Mouse (Mus musculus): ENCODE data around the gene Rprd1b. TPM values are rescaled to one million over a fixed set of nuclear protein-coding genes. Genes with fewer than 3 reads are reported as not detected.

Rprd1b gene
- polyA plus RNA-seq, 1 experiment, result 13.6 TPM

GRCm38 (mm10) chr2:158170394-158170793 lies 142.1 kb downstream of the Rprd1b start:
- Histone ChIP-seq H3K27me3 (ENCODE audit: control insufficient read depth, insufficient read depth, low read length) (no peaks in the 10 kb centered on the region), H3K36me3 (ENCODE audit: control insufficient read depth, insufficient read depth, low read length) (no peaks in the 10 kb centered on the region), H3K4me3 (ENCODE audit: extremely low read depth, insufficient read depth, insufficient read length) (no peak overlapping the region), H3K4me1 (ENCODE audit: control insufficient read depth, insufficient read depth, insufficient read length) (peaks cover 37% of the 10 kb centered on the region), H3K27ac (ENCODE audit: insufficient read depth, low read length) (no peak overlapping the region)
- TF ChIP-seq CTCF (IDR thresholded peaks at IDR 0.05; ENCODE audit: extremely low read depth, insufficient read depth, insufficient read length, insufficient replicate concordance) (no peak), POLR2A (IDR thresholded peaks at IDR 0.05; ENCODE audit: low read depth, low read length) (no peak)
- no peak for DNase-seq (ENCODE audit: low read depth in 1 of 2, low spot score in 2 of 2)
- WGBS, result 82% methylated on average over 2 of the region's 2 CpGs

GRCm38 (mm10) chr2:158174438-158174837 lies 146.1 kb downstream of the Rprd1b start:
- peak overlapping the region; percentile 69 for H3K27ac ChIP-seq (ENCODE audit: insufficient read depth, low read length)
- DNase-seq (ENCODE audit: low read depth in 1 of 2, low spot score in 2 of 2), result peak in 1 of 2 experiments; percentile 38
- 21% methylated on average over 5 of the region's 5 CpGs for WGBS

GRCm38 (mm10) chr2:158174958-158175357 lies 146.7 kb downstream of the Rprd1b start:
- Histone ChIP-seq H3K4me1 (ENCODE audit: control insufficient read depth, insufficient read depth, insufficient read length) (peaks cover 26% of the 10 kb centered on the region), H3K36me3 (ENCODE audit: control insufficient read depth, insufficient read depth, low read length) (no peaks in the 10 kb centered on the region), H3K27me3 (ENCODE audit: control insufficient read depth, insufficient read depth, low read length) (no peaks in the 10 kb centered on the region), H3K4me3 (ENCODE audit: extremely low read depth, insufficient read depth, insufficient read length) (no peak overlapping the region), H3K27ac (ENCODE audit: insufficient read depth, low read length) (peak overlapping the region; percentile 69)
- peak in 1 of 2 experiments; percentile 25 for DNase-seq (ENCODE audit: low read depth in 1 of 2, low spot score in 2 of 2)
- TF ChIP-seq POLR2A (IDR thresholded peaks at IDR 0.05; ENCODE audit: low read depth, low read length), result no peak
- no peak for TF ChIP-seq CTCF (IDR thresholded peaks at IDR 0.05; ENCODE audit: extremely low read depth, insufficient read depth, insufficient read length, insufficient replicate concordance)
- 38% methylated on average over 15 of the region's 15 CpGs for WGBS

More at GRCm38 (mm10) chr2:158174438-158174837, 146.1 kb downstream of the Rprd1b start:
- TF ChIP-seq POLR2A (IDR thresholded peaks at IDR 0.05; ENCODE audit: low read depth, low read length), result no peak
- TF ChIP-seq CTCF (IDR thresholded peaks at IDR 0.05; ENCODE audit: extremely low read depth, insufficient read depth, insufficient read length, insufficient replicate concordance), result no peak
- H3K4me3 ChIP-seq (ENCODE audit: extremely low read depth, insufficient read depth, insufficient read length), result no peak overlapping the region
- peaks cover 26% of the 10 kb centered on the region for H3K4me1 ChIP-seq (ENCODE audit: control insufficient read depth, insufficient read depth, insufficient read length)
- H3K36me3 ChIP-seq (ENCODE audit: control insufficient read depth, insufficient read depth, low read length), result no peaks in the 10 kb centered on the region
- no peaks in the 10 kb centered on the region for H3K27me3 ChIP-seq (ENCODE audit: control insufficient read depth, insufficient read depth, low read length)

GRCm38 (mm10) chr2:158175433-158175832 lies 147.1 kb downstream of the Rprd1b start:
- no peak for TF ChIP-seq CTCF (IDR thresholded peaks at IDR 0.05; ENCODE audit: extremely low read depth, insufficient read depth, insufficient read length, insufficient replicate concordance)
- TF ChIP-seq POLR2A (IDR thresholded peaks at IDR 0.05; ENCODE audit: low read depth, low read length), result no peak
- Histone ChIP-seq H3K27ac (ENCODE audit: insufficient read depth, low read length) (peak overlapping the region; percentile 69), H3K4me3 (ENCODE audit: extremely low read depth, insufficient read depth, insufficient read length) (no peak overlapping the region), H3K27me3 (ENCODE audit: control insufficient read depth, insufficient read depth, low read length) (no peaks in the 10 kb centered on the region), H3K36me3 (ENCODE audit: control insufficient read depth, insufficient read depth, low read length) (no peaks in the 10 kb centered on the region), H3K4me1 (ENCODE audit: control insufficient read depth, insufficient read depth, insufficient read length) (peaks cover 26% of the 10 kb centered on the region)
- DNase-seq (ENCODE audit: low read depth in 1 of 2, low spot score in 2 of 2), result no peak
- 17% methylated on average over 3 of the region's 3 CpGs for WGBS

GRCm38 (mm10) chr2:158176763-158177162 lies 148.5 kb downstream of the Rprd1b start:
- no peaks in the 10 kb centered on the region for H3K27me3 ChIP-seq (ENCODE audit: control insufficient read depth, insufficient read depth, low read length)
- H3K4me1 ChIP-seq (ENCODE audit: control insufficient read depth, insufficient read depth, insufficient read length), result peaks cover 26% of the 10 kb centered on the region
- no peak overlapping the region for H3K4me3 ChIP-seq (ENCODE audit: extremely low read depth, insufficient read depth, insufficient read length)
- TF ChIP-seq POLR2A (IDR thresholded peaks at IDR 0.05; ENCODE audit: low read depth, low read length) (no peak), CTCF (IDR thresholded peaks at IDR 0.05; ENCODE audit: extremely low read depth, insufficient read depth, insufficient read length, insufficient replicate concordance) (no peak)
- no peaks in the 10 kb centered on the region for H3K36me3 ChIP-seq (ENCODE audit: control insufficient read depth, insufficient read depth, low read length)
- no peak overlapping the region for H3K27ac ChIP-seq (ENCODE audit: insufficient read depth, low read length)
- WGBS, result 93% methylated on average over 9 of the region's 9 CpGs
- no peak for DNase-seq (ENCODE audit: low read depth in 1 of 2, low spot score in 2 of 2)

GRCm38 (mm10) chr2:158177574-158177973 lies 149.3 kb downstream of the Rprd1b start:
- peaks cover 26% of the 10 kb centered on the region for H3K4me1 ChIP-seq (ENCODE audit: control insufficient read depth, insufficient read depth, insufficient read length)
- no peak for DNase-seq (ENCODE audit: low read depth in 1 of 2, low spot score in 2 of 2)
- H3K36me3 ChIP-seq (ENCODE audit: control insufficient read depth, insufficient read depth, low read length), result no peaks in the 10 kb centered on the region
- TF ChIP-seq CTCF (IDR thresholded peaks at IDR 0.05; ENCODE audit: extremely low read depth, insufficient read depth, insufficient read length, insufficient replicate concordance), result no peak
- no peak for TF ChIP-seq POLR2A (IDR thresholded peaks at IDR 0.05; ENCODE audit: low read depth, low read length)
- no peaks in the 10 kb centered on the region for H3K27me3 ChIP-seq (ENCODE audit: control insufficient read depth, insufficient read depth, low read length)
- 88% methylated on average over 3 of the region's 3 CpGs for WGBS
- H3K4me3 ChIP-seq (ENCODE audit: extremely low read depth, insufficient read depth, insufficient read length), result no peak overlapping the region
- no peak overlapping the region for H3K27ac ChIP-seq (ENCODE audit: insufficient read depth, low read length)

- no peak for DNase-seq (ENCODE audit: low read depth in 1 of 2, low spot score in 2 of 2)
- peaks cover 26% of the 10 kb centered on the region for H3K4me1 ChIP-seq (ENCODE audit: control insufficient read depth, insufficient read depth, insufficient read length)
- no peaks in the 10 kb centered on the region for H3K36me3 ChIP-seq (ENCODE audit: control insufficient read depth, insufficient read depth, low read length)
These were observed 149.8 kb downstream of the Rprd1b start for GRCm38 (mm10) chr2:158178139-158178538.

More at GRCm38 (mm10) chr2:158178139-158178538, 149.8 kb downstream of the Rprd1b start:
- no peak overlapping the region for H3K4me3 ChIP-seq (ENCODE audit: extremely low read depth, insufficient read depth, insufficient read length)
- no peak overlapping the region for H3K27ac ChIP-seq (ENCODE audit: insufficient read depth, low read length)
- H3K27me3 ChIP-seq (ENCODE audit: control insufficient read depth, insufficient read depth, low read length), result no peaks in the 10 kb centered on the region
- whole genome bisulfite sequencing, result 91% methylated on average over 4 of the region's 4 CpGs
- TF ChIP-seq CTCF (IDR thresholded peaks at IDR 0.05; ENCODE audit: extremely low read depth, insufficient read depth, insufficient read length, insufficient replicate concordance) (no peak), POLR2A (IDR thresholded peaks at IDR 0.05; ENCODE audit: low read depth, low read length) (no peak)

Measured in spleen, adult 2 months (tissue).